Mouse (Mus musculus) forebrain, embryonic 15.5 days (tissue): ENCODE measurements around the gene Bace1. TPM values are rescaled to one million over a fixed set of nuclear protein-coding genes. Genes with fewer than 3 reads are reported as not detected.

Source experiments
- ATAC-seq: fragments of 200-750 bp; cut with Nextera tagmentation; replicated peaks from 2 replicates; pipeline ENCODE4 v1.8.0; 2017; ENCODE audit warnings: mild to moderate bottlenecking, moderate TSS enrichment, moderate library complexity
- H3K27ac ChIP-seq: fragments of 300-500 bp; sonication (generic); replicated peaks from 2 replicates; pipeline ENCODE4 v1.5.1; 2015; ENCODE audit warnings: mild to moderate bottlenecking, inconsistent platforms
- H3K27me3 ChIP-seq: fragments of 300-500 bp; sonication (generic); 2 replicates; pipeline ENCODE4 v1.6.1; 2015; ENCODE audit warnings: inconsistent platforms
- H3K36me3 ChIP-seq: fragments of 300-500 bp; sonication (generic); 2 replicates; pipeline ENCODE4 v1.6.1; 2015; ENCODE audit warnings: mild to moderate bottlenecking, inconsistent platforms
- H3K4me1 ChIP-seq: fragments of 300-500 bp; sonication (generic); 2 replicates; pipeline ENCODE4 v1.6.1; 2015; ENCODE audit warnings: inconsistent platforms
- H3K4me2 ChIP-seq: fragments of 300-500 bp; sonication (generic); replicated peaks from 2 replicates; pipeline ENCODE4 v1.6.1; 2015; ENCODE audit warnings: mild to moderate bottlenecking, inconsistent platforms
- H3K4me3 ChIP-seq: fragments of 300-500 bp; sonication (generic); 2 replicates; pipeline ENCODE4 v1.5.1; 2015; ENCODE audit warnings: mild to moderate bottlenecking, inconsistent platforms
- H3K9ac ChIP-seq: fragments of 300-500 bp; sonication (generic); replicated peaks from 2 replicates; pipeline ENCODE4 v1.6.1; 2015; ENCODE audit warnings: mild to moderate bottlenecking, inconsistent platforms
- H3K9me3 ChIP-seq: fragments of 300-500 bp; sonication (generic); 2 replicates; pipeline ENCODE4 v1.6.1; 2016; ENCODE audit warnings: inconsistent platforms
- WGBS: fragments of 180-500 bp; shearing (Covaris S2); methylation state at CpG from one replicate; pipeline ENCODE4 v1.1.7; 2015; ENCODE audit warnings: mixed read lengths; 5-methylcytosine and 5-hydroxymethylcytosine counted together
- polyA plus RNA-seq: library from polyadenylated mRNA; unstranded; fragments of >200 nt; fragmentation: Nextera tagmentation; extraction: Ambion mirVana; gene quantifications from 2 replicates; pipeline ENCODE4 v1.2.1, GENCODE M21; 2015

The Bace1 gene
- polyA plus RNA-seq, 1 experiment from 2014 or later, result 47.2 TPM

- Histone ChIP-seq H3K4me3 (peak overlapping the region; percentile 85), H3K27me3 (no peaks in the 10 kb centered on the region), H3K9ac (peak overlapping the region; percentile 94), H3K4me2 (peak overlapping the region; percentile 78), H3K4me1 (peaks cover 25% of the 10 kb centered on the region), H3K27ac (peak overlapping the region; percentile 95), H3K36me3 (peaks cover 38% of the 10 kb centered on the region), H3K9me3 (no peaks in the 10 kb centered on the region)
- under 1% methylated on average over 19 of the region's 19 CpGs for WGBS
- ATAC-seq, result peak; percentile 41
Observed at GRCm38 (mm10) chr9:45907078-45907428, 68.7 kb downstream of the Bace1 start.

GRCm38 (mm10) chr9:45910995-45911394, 72.6 kb downstream of the Bace1 start:
- ATAC-seq, result no peak
- WGBS, result 94% methylated on average over 3 of the region's 3 CpGs
- no peak overlapping the region for H3K4me2 ChIP-seq
- peaks cover 68% of the 10 kb centered on the region for H3K36me3 ChIP-seq
- H3K4me3 ChIP-seq, result no peak overlapping the region
- no peak overlapping the region for H3K9ac ChIP-seq
- no peaks in the 10 kb centered on the region for H3K27me3 ChIP-seq
- H3K27ac ChIP-seq, result no peak overlapping the region
- H3K9me3 ChIP-seq, result no peaks in the 10 kb centered on the region
- peaks cover 10% of the 10 kb centered on the region for H3K4me1 ChIP-seq

GRCm38 (mm10) chr9:45911673-45912072, 73.3 kb downstream of the Bace1 start:
- no peak overlapping the region for H3K4me3 ChIP-seq
- ATAC-seq, result no peak
- WGBS, result 68% methylated on average over 1 of the region's 1 CpGs
- no peak overlapping the region for H3K4me2 ChIP-seq
- no peaks in the 10 kb centered on the region for H3K9me3 ChIP-seq
- H3K27ac ChIP-seq, result no peak overlapping the region
- no peaks in the 10 kb centered on the region for H3K27me3 ChIP-seq
- H3K36me3 ChIP-seq, result peaks cover 74% of the 10 kb centered on the region
- peaks cover 10% of the 10 kb centered on the region for H3K4me1 ChIP-seq
- H3K9ac ChIP-seq, result no peak overlapping the region

Other genes with a start within 250 kb of the Bace1 start
- 14.5 and 18.2 TPM in 2 replicates for gene Cep164, start 9.9 kb upstream of the Bace1 start, polyA plus RNA-seq
- gene Pcsk7, start 67.9 kb downstream of the Bace1 start, polyA plus RNA-seq, result 25.6 and 26.7 TPM in 2 replicates
- gene Rnf214, start 68.3 kb downstream of the Bace1 start, polyA plus RNA-seq, result 96.5 and 96.9 TPM in 2 replicates
- gene Tagln, start 97.5 kb downstream of the Bace1 start, polyA plus RNA-seq, result 2.6 and 2.8 TPM in 2 replicates
- gene Sidt2, start 116.7 kb downstream of the Bace1 start, polyA plus RNA-seq, result 37.2 and 37.6 TPM in 2 replicates
- gene Pafah1b2, start 174.1 kb downstream of the Bace1 start, polyA plus RNA-seq, result 284 and 289 TPM in 2 replicates
- 7.8 and 9.2 TPM in 2 replicates for gene Sik3, start 174.2 kb downstream of the Bace1 start, polyA plus RNA-seq